Mouse (Mus musculus): ENCODE data around the gene Sun3. TPM values are rescaled to one million over a fixed set of nuclear protein-coding genes. Genes with fewer than 3 reads are reported as not detected.
A peak's percentile ranks its signal among the peaks of the same experiment; 100 is the strongest.

Gene Sun3
- total RNA-seq (2014; fragmentation: Nextera tagmentation), result not detected in 2 replicates
- total RNA-seq (2017), result 0.11 and 0.17 TPM in 2 replicates
- not detected in 2 replicates for polyA plus RNA-seq (2012)

DNA sequence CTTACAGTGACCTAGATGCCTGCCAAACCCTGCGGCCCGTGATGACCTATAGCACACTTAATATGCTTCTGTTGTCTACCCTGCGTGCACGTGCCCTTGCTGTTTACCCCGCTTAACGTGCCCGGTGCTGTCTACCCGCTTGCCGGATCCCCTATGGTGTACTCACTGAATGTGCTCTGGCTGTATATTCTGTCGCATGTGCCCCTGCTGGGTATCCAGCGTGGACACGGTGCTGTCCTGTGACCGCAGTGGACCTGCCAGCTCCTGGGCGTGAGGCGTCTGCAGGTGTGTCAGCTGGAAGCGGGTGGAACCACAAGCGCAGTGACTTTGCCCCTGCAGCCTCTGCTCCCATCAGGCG, at the start of gene Sun3:
Gene Sun3 (minus strand): TSS at position 289 of the 358 bp plus-strand sequence.
- DNase-seq (ENCODE audit: low spot score) (no peak), ATAC-seq (ENCODE audit: extremely low read depth, insufficient number of reproducible peaks, low FRiP score, poor library complexity, severe bottlenecking) (no peak; the same call in 1 of the 2 replicates)

DNA sequence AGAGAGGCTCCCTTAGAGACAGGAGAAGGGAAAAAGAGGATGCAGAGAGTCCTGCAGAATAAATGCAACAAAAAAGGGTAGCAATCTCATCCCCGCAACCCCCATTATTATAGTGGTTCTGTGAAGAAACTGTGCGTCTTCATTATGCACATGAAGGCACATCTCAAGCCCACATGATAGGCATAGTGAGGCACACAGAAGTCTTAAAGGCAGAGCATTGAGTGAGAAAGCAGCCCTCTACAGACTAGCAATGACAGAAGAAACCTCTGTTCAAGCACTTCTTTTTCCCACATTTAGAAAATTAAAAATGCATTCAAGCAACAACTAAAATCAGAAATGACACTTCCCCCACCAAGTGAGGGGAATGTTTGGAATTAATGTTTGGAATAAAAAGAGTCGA, 27.7 kb upstream of the Sun3 start:
- TF ChIP-seq GATA2 (IDR thresholded peaks at IDR 0.05; ENCODE audit: borderline replicate concordance, low read depth, low read length) (no peak), POLR2AphosphoS5 (IDR thresholded peaks at IDR 0.05; ENCODE audit: insufficient replicate concordance, low read depth, low read length) (no peak), CTCF (IDR thresholded peaks at IDR 0.05; ENCODE audit: low read depth, low read length) (no peak), TAL1 (conservative IDR thresholded peaks at IDR 0.05; ENCODE audit: low read depth, low read length) (no peak), GATA1 (IDR thresholded peaks at IDR 0.05; ENCODE audit: borderline replicate concordance, low read length) (no peak)
- peaks cover 9% of the 10 kb centered on the region; the same call in 1 of the 2 replicates for H3K27me3 ChIP-seq (ENCODE audit: insufficient read depth, low read length)

More for the DNA sequence above, at the start of gene Sun3:
- H3K4me1 ChIP-seq (ENCODE audit: insufficient read depth, low read depth, low read length), result peaks cover 15% of the 10 kb centered on the region
- no peaks in the 10 kb centered on the region for H3K36me3 ChIP-seq (replicated peaks)
- no peaks in the 10 kb centered on the region for H3K9me3 ChIP-seq (replicated peaks)
- peaks cover 19% of the 10 kb centered on the region for H3K27me3 ChIP-seq (ENCODE audit: insufficient read depth, low read length)
- no peak for TF ChIP-seq POLR2AphosphoS5 (IDR thresholded peaks at IDR 0.05; ENCODE audit: insufficient replicate concordance, low read depth, low read length)
- TF ChIP-seq GATA1 (IDR thresholded peaks at IDR 0.05; ENCODE audit: borderline replicate concordance, low read length), result no peak
- TF ChIP-seq TAL1 (conservative IDR thresholded peaks at IDR 0.05; ENCODE audit: low read depth, low read length), result no peak
- TF ChIP-seq GATA2 (IDR thresholded peaks at IDR 0.05; ENCODE audit: borderline replicate concordance, low read depth, low read length), result no peak
- no peak for TF ChIP-seq CTCF (IDR thresholded peaks at IDR 0.05; ENCODE audit: low read depth, low read length)
- H3K4me3 ChIP-seq (ENCODE audit: low read depth, low read length), result peak within 1 kb of the TSS; percentile 70

DNA sequence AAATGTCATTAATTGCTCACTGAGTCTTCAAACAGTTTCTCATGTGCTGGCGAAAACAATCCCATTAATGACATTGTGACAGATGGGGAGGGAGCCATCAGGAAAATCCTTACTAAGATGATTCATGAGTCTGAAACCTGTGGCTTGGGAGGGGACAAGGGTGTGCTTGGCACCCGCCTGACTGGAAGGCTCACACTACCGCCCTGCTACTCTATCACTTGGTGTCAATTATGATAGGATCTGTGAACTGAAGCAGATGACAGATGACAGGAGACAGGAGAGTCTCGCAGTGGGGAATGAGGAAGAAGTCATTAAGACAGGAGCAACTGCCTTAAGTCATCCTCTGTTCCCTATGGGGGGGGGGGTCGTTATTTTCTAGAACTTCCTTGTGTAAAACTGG, 11.7 kb upstream of the Sun3 start:
- H3K4me3 ChIP-seq (ENCODE audit: low read depth, low read length), result no peak overlapping the region
- peaks cover 11% of the 10 kb centered on the region for H3K27me3 ChIP-seq (ENCODE audit: insufficient read depth, low read length)
- H3K4me1 ChIP-seq (ENCODE audit: insufficient read depth, low read depth, low read length), result peaks cover 45% of the 10 kb centered on the region
- TF ChIP-seq POLR2AphosphoS5 (IDR thresholded peaks at IDR 0.05; ENCODE audit: insufficient replicate concordance, low read depth, low read length), result no peak
- TF ChIP-seq TAL1 (conservative IDR thresholded peaks at IDR 0.05; ENCODE audit: low read depth, low read length), result no peak
- TF ChIP-seq GATA2 (IDR thresholded peaks at IDR 0.05; ENCODE audit: borderline replicate concordance, low read depth, low read length), result no peak
- no peak for TF ChIP-seq GATA1 (IDR thresholded peaks at IDR 0.05; ENCODE audit: borderline replicate concordance, low read length)
- no peak for TF ChIP-seq CTCF (IDR thresholded peaks at IDR 0.05; ENCODE audit: low read depth, low read length)
- ATAC-seq (ENCODE audit: extremely low read depth, insufficient number of reproducible peaks, low FRiP score, poor library complexity, severe bottlenecking) (peak; percentile 58), DNase-seq (ENCODE audit: low spot score) (peak; percentile 6)
- no peaks in the 10 kb centered on the region for H3K36me3 ChIP-seq (replicated peaks)
- H3K9me3 ChIP-seq (replicated peaks), result no peaks in the 10 kb centered on the region

More for the DNA sequence above, 27.7 kb upstream of the Sun3 start:
- no peaks in the 10 kb centered on the region for H3K36me3 ChIP-seq (replicated peaks)
- ATAC-seq (ENCODE audit: extremely low read depth, insufficient number of reproducible peaks, low FRiP score, poor library complexity, severe bottlenecking), result no peak
- no peak overlapping the region for H3K4me3 ChIP-seq (ENCODE audit: low read depth, low read length)
- no peak for DNase-seq (ENCODE audit: low spot score)
- H3K4me1 ChIP-seq (ENCODE audit: insufficient read depth, low read depth, low read length), result no peaks in the 10 kb centered on the region
- H3K9me3 ChIP-seq (replicated peaks), result no peaks in the 10 kb centered on the region

DNA sequence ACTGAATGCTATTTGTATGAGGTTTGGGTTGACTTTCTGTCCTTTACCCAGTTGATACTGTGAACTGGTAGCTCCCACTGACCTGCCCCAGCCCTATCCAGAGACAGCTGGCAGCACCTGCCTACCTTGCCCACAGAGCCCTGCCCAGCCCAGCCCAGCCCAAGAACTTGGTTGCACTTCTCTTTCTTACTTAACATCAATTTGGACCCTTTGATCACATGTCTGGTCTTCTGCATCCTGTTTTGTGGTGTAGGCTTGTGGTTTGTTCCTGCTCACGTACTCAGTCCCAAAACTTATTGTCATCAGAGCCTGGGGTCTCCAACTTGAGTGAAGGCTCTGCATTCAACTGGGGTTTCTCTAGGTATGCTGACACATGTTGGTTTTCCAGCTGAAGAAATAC, 11.2 kb upstream of the Sun3 start:
- no peaks in the 10 kb centered on the region for H3K36me3 ChIP-seq (replicated peaks)
- peak overlapping the region; percentile 14; the same call in 1 of the 2 replicates for H3K4me3 ChIP-seq (ENCODE audit: low read depth, low read length)
- no peaks in the 10 kb centered on the region for H3K9me3 ChIP-seq (replicated peaks)
- no peak for TF ChIP-seq TAL1 (conservative IDR thresholded peaks at IDR 0.05; ENCODE audit: low read depth, low read length)
- TF ChIP-seq GATA1 (IDR thresholded peaks at IDR 0.05; ENCODE audit: borderline replicate concordance, low read length), result no peak
- no peak for TF ChIP-seq GATA2 (IDR thresholded peaks at IDR 0.05; ENCODE audit: borderline replicate concordance, low read depth, low read length)
- no peak for TF ChIP-seq POLR2AphosphoS5 (IDR thresholded peaks at IDR 0.05; ENCODE audit: insufficient replicate concordance, low read depth, low read length)
- no peak for TF ChIP-seq CTCF (IDR thresholded peaks at IDR 0.05; ENCODE audit: low read depth, low read length)
- H3K4me1 ChIP-seq (ENCODE audit: insufficient read depth, low read depth, low read length), result peaks cover 43% of the 10 kb centered on the region
- DNase-seq (ENCODE audit: low spot score), result peak; percentile 12
- peaks cover 7% of the 10 kb centered on the region for H3K27me3 ChIP-seq (ENCODE audit: insufficient read depth, low read length)
- no peak; the same call in 1 of the 2 replicates for ATAC-seq (ENCODE audit: extremely low read depth, insufficient number of reproducible peaks, low FRiP score, poor library complexity, severe bottlenecking)

- H3K9me3 ChIP-seq (replicated peaks), result no peaks in the 10 kb centered on the region
- TF ChIP-seq GATA2 (IDR thresholded peaks at IDR 0.05; ENCODE audit: borderline replicate concordance, low read depth, low read length) (no peak), CTCF (IDR thresholded peaks at IDR 0.05; ENCODE audit: low read depth, low read length) (no peak), POLR2AphosphoS5 (IDR thresholded peaks at IDR 0.05; ENCODE audit: insufficient replicate concordance, low read depth, low read length) (no peak), TAL1 (conservative IDR thresholded peaks at IDR 0.05; ENCODE audit: low read depth, low read length) (no peak), GATA1 (IDR thresholded peaks at IDR 0.05; ENCODE audit: borderline replicate concordance, low read length) (no peak)
Measured at GRCm38 (mm10) chr11:9057711-9058110, 8.9 kb upstream of the Sun3 start.

GRCm38 (mm10) chr11:9056937-9057336, 8.1 kb upstream of the Sun3 start:
- DNase-seq (ENCODE audit: low spot score) (peak; percentile 21), ATAC-seq (ENCODE audit: extremely low read depth, insufficient number of reproducible peaks, low FRiP score, poor library complexity, severe bottlenecking) (peak; percentile 73)
- H3K4me1 ChIP-seq (ENCODE audit: insufficient read depth, low read depth, low read length), result peaks cover 43% of the 10 kb centered on the region
- 0 out of 2 replicates have a peak, but pooled peaks cover 6% of the 10 kb centered on the region for H3K27me3 ChIP-seq (ENCODE audit: insufficient read depth, low read length)
- no peaks in the 10 kb centered on the region for H3K9me3 ChIP-seq (replicated peaks)
- no peak overlapping the region for H3K4me3 ChIP-seq (ENCODE audit: low read depth, low read length)
- TF ChIP-seq CTCF (IDR thresholded peaks at IDR 0.05; ENCODE audit: low read depth, low read length) (no peak), POLR2AphosphoS5 (IDR thresholded peaks at IDR 0.05; ENCODE audit: insufficient replicate concordance, low read depth, low read length) (no peak), GATA1 (IDR thresholded peaks at IDR 0.05; ENCODE audit: borderline replicate concordance, low read length) (no peak), GATA2 (IDR thresholded peaks at IDR 0.05; ENCODE audit: borderline replicate concordance, low read depth, low read length) (no peak), TAL1 (conservative IDR thresholded peaks at IDR 0.05; ENCODE audit: low read depth, low read length) (no peak)
- no peaks in the 10 kb centered on the region for H3K36me3 ChIP-seq (replicated peaks)

More at GRCm38 (mm10) chr11:9057711-9058110, 8.9 kb upstream of the Sun3 start:
- ATAC-seq (ENCODE audit: extremely low read depth, insufficient number of reproducible peaks, low FRiP score, poor library complexity, severe bottlenecking) (no peak), DNase-seq (ENCODE audit: low spot score) (no peak)
- 0 out of 2 replicates have a peak, but pooled peaks cover 6% of the 10 kb centered on the region for H3K27me3 ChIP-seq (ENCODE audit: insufficient read depth, low read length)
- peaks cover 43% of the 10 kb centered on the region for H3K4me1 ChIP-seq (ENCODE audit: insufficient read depth, low read depth, low read length)
- no peaks in the 10 kb centered on the region for H3K36me3 ChIP-seq (replicated peaks)
- no peak overlapping the region for H3K4me3 ChIP-seq (ENCODE audit: low read depth, low read length)
